13 mouse cellular contexts compared by ENCODE assay signal in the genomic region with DNA sequence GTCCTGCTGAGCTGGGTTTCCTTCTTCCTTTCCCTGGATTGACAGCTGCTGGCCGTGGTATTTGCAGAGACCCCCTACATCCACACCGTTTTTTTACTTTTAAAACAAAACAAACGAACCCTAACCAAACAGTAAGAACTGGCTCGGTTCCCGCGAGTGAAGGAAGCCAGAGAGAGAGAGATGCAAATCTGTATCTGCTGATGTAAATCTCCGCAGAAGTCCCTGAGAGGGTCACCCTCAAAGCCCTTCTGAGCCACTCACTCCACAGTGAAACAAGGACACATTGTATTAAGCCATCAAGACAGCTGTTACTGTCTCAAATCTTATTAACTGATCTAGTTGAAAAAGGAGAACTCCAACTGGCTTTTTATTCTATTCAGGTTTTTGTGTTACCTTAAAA. TPM values are rescaled to one million over a fixed set of nuclear protein-coding genes. Genes with fewer than 3 reads are reported as not detected.
DNase-seq lines count a peak whose midpoint lies in the region; ATAC-seq and TF ChIP-seq lines count a peak whose summit lies in the region.
"Had no signal": no experiment of that assay in that cellular context is flagged by ENCODE, and none has a peak within 500 bp of the region (broad histone marks: within the 10 kb centered on the region; RNA-seq: fewer than 3 reads in every experiment).

No protein-coding gene starts in this region.

- TF ChIP-seq POLR2A in heart, adult 2 months (IDR thresholded peaks at IDR 0.05; ENCODE audit: insufficient read depth, low read depth, low read length), result no peak

- ATAC-seq in intestine, embryonic 14.5 days (replicated peaks; ENCODE audit: low FRiP score, low TSS enrichment, low read depth), result no peak
- no peak for ATAC-seq in intestine, embryonic 16.5 days
- no peak for ATAC-seq in embryonic facial prominence, embryonic 15.5 days (ENCODE audit: insufficient number of reproducible peaks, low FRiP score, low TSS enrichment, low read depth)

- H3K4me3 ChIP-seq in intestine, embryonic 14.5 days (ENCODE audit: low read depth, low read length), result no peak overlapping the region
- no peak overlapping the region for H3K4me3 ChIP-seq in intestine, embryonic 16.5 days (ENCODE audit: low read length)
- H3K4me3 ChIP-seq in embryonic facial prominence, embryonic 15.5 days (replicated peaks), result no peak overlapping the region
- no peak overlapping the region for H3K4me3 ChIP-seq in heart, adult 2 months

- H3K27me3 ChIP-seq in intestine, embryonic 14.5 days (replicated peaks; ENCODE audit: control insufficient read depth, insufficient read depth, low read length), result no peaks in the 10 kb centered on the region
- no peaks in the 10 kb centered on the region for H3K27me3 ChIP-seq in intestine, embryonic 16.5 days (replicated peaks; ENCODE audit: control insufficient read depth, insufficient read depth, low read length)
- no peaks in the 10 kb centered on the region for H3K27me3 ChIP-seq in embryonic facial prominence, embryonic 15.5 days
- no peaks in the 10 kb centered on the region for H3K27me3 ChIP-seq in splenic B cell, adult 2 months (ENCODE audit: control insufficient read depth, insufficient read depth, low read length, poor library complexity, severe bottlenecking)
- H3K27me3 ChIP-seq in heart, adult 2 months (ENCODE audit: control insufficient read depth, insufficient read depth, low read length), result no peaks in the 10 kb centered on the region

- peak overlapping the region; percentile 26; the same call in 1 of the 2 replicates for H3K4me2 ChIP-seq in intestine, embryonic 14.5 days (ENCODE audit: low read length)
- no peak overlapping the region for H3K4me2 ChIP-seq in intestine, embryonic 16.5 days (ENCODE audit: low read depth, low read length)
- peak overlapping the region; percentile 10; the same call in 1 of the 2 replicates for H3K4me2 ChIP-seq in embryonic facial prominence, embryonic 15.5 days (replicated peaks)

- H3K27ac ChIP-seq in intestine, embryonic 14.5 days (ENCODE audit: low read depth), result 0 out of 2 replicates have a peak overlapping the region, but pooled peaks have one; percentile 22
- no peak overlapping the region for H3K27ac ChIP-seq in intestine, embryonic 16.5 days (ENCODE audit: low read length)
- H3K27ac ChIP-seq in embryonic facial prominence, embryonic 15.5 days (replicated peaks), result no peak overlapping the region
- no peak overlapping the region for H3K27ac ChIP-seq in heart, adult 2 months
- H3K27ac ChIP-seq: liver, embryonic 14.5 days had no signal

- H3K4me1 ChIP-seq in intestine, embryonic 14.5 days (replicated peaks; ENCODE audit: control insufficient read depth, insufficient read depth, low read length), result peaks cover 15% of the 10 kb centered on the region
- H3K4me1 ChIP-seq in intestine, embryonic 16.5 days (ENCODE audit: control insufficient read depth, insufficient read depth, low read length), result peaks cover 4% of the 10 kb centered on the region
- H3K4me1 ChIP-seq in embryonic facial prominence, embryonic 15.5 days, result peaks cover 12% of the 10 kb centered on the region
- no peaks in the 10 kb centered on the region for H3K4me1 ChIP-seq in heart, adult 2 months (ENCODE audit: control insufficient read depth, insufficient read depth, low read length)

- DNase-seq in intestine, embryonic 14.5 days (ENCODE audit: low spot score), result no peak
- DNase-seq in retina, postnatal 1 day, result peak; percentile 68
- DNase-seq in retina, embryonic 14.5 days (ENCODE audit: low spot score), result no peak
- peak; percentile 27 for DNase-seq in splenic B cell, adult 2 months (ENCODE audit: low read depth, low spot score)
- DNase-seq in heart, adult 2 months, result no peak
- DNase-seq: adrenal gland, postnatal 25 days; cerebellum, adult 18-20 months; heart, adult 18-20 months; heart, postnatal 36 days; thymus, adult 2 months had no signal

- intact Hi-C loops in heart, adult 2 months (cut with DNase I), result loop anchor here (5.0 kb wide), 1 partner anchor 172 kb away; no protein-coding TSS in a partner anchor

- H3K9ac ChIP-seq in intestine, embryonic 14.5 days (ENCODE audit: low read length), result no peak overlapping the region
- H3K9ac ChIP-seq in intestine, embryonic 16.5 days (ENCODE audit: low read depth, low read length), result no peak overlapping the region
- no peak overlapping the region for H3K9ac ChIP-seq in embryonic facial prominence, embryonic 15.5 days
- no peak overlapping the region for H3K9ac ChIP-seq in heart, adult 2 months (ENCODE audit: low read depth, low read length)
- H3K9ac ChIP-seq: liver, embryonic 14.5 days had no signal

- H3K9me3 ChIP-seq in intestine, embryonic 14.5 days (ENCODE audit: control insufficient read depth, low read length), result 0 out of 2 replicates have a peak, but pooled peaks cover 3% of the 10 kb centered on the region
- H3K9me3 ChIP-seq in intestine, embryonic 16.5 days (ENCODE audit: control insufficient read depth, low read length), result no peaks in the 10 kb centered on the region
- no peaks in the 10 kb centered on the region for H3K9me3 ChIP-seq in embryonic facial prominence, embryonic 15.5 days (replicated peaks)

- H3K79me2 ChIP-seq in heart, adult 2 months (replicated peaks; ENCODE audit: control insufficient read depth, insufficient read depth, low read length), result no peaks in the 10 kb centered on the region

- H3K36me3 ChIP-seq in intestine, embryonic 14.5 days (ENCODE audit: control insufficient read depth, insufficient read depth, low read length), result no peaks in the 10 kb centered on the region
- H3K36me3 ChIP-seq in intestine, embryonic 16.5 days (ENCODE audit: control insufficient read depth, insufficient read depth, low read length), result no peaks in the 10 kb centered on the region
- no peaks in the 10 kb centered on the region for H3K36me3 ChIP-seq in embryonic facial prominence, embryonic 15.5 days
- H3K36me3 ChIP-seq in splenic B cell, adult 2 months (ENCODE audit: control insufficient read depth, insufficient read depth, low read length, poor library complexity, severe bottlenecking), result no peaks in the 10 kb centered on the region
- H3K36me3 ChIP-seq in heart, adult 2 months (ENCODE audit: control insufficient read depth, insufficient read depth, low read length), result no peaks in the 10 kb centered on the region

- TF ChIP-seq EP300 in heart, adult 2 months (IDR thresholded peaks at IDR 0.05; ENCODE audit: insufficient read depth, low read depth, low read length), result no peak

- 14% methylated on average over 7 of the region's 7 CpGs for WGBS in intestine, embryonic 14.5 days
- WGBS in intestine, embryonic 16.5 days, result 17% methylated on average over 7 of the region's 7 CpGs
- 14% methylated on average over 7 of the region's 7 CpGs for WGBS in embryonic facial prominence, embryonic 15.5 days
- WGBS in heart, adult 2 months, result 28% methylated on average over 7 of the region's 7 CpGs

- TF ChIP-seq CTCF in heart, adult 2 months (IDR thresholded peaks at IDR 0.05), result no peak

RNA-seq across cellular contexts. Expression of gene Alox5ap, which starts 39.9 kb away (rescaled TPM):
- 9.3 and 10.4 TPM in 2 replicates for polyA plus RNA-seq in intestine, embryonic 14.5 days (2014; fragmentation: Nextera tagmentation; extraction: Ambion mirVana)
- polyA plus RNA-seq in intestine, embryonic 16.5 days (2015; fragmentation: Nextera tagmentation; extraction: Ambion mirVana), result 11.2 and 11.4 TPM in 2 replicates
- polyA plus RNA-seq in embryonic facial prominence, embryonic 15.5 days (2015; fragmentation: Nextera tagmentation; extraction: Ambion mirVana), result 18.0 and 24.0 TPM in 2 replicates
- total RNA-seq in heart, adult 2 months (2021), result 10 to 100 TPM; 19.9 to 21.1 TPM
- polyA plus RNA-seq in heart, adult 2 months (2012; rRNA removed), result 25.5 and 26.5 TPM in 2 replicates

RNA-seq across cellular contexts. Expression of gene Hmgb1, which starts 40.4 kb away (rescaled TPM):
- 1,358 and 1,458 TPM in 2 replicates for polyA plus RNA-seq in intestine, embryonic 14.5 days (2014; fragmentation: Nextera tagmentation; extraction: Ambion mirVana)
- polyA plus RNA-seq in intestine, embryonic 16.5 days (2015; fragmentation: Nextera tagmentation; extraction: Ambion mirVana), result 780 and 921 TPM in 2 replicates
- 1,034 and 1,068 TPM in 2 replicates for polyA plus RNA-seq in embryonic facial prominence, embryonic 15.5 days (2015; fragmentation: Nextera tagmentation; extraction: Ambion mirVana)
- total RNA-seq in heart, adult 2 months (2021), result 100 to 1,000 TPM in 1 of 2 experiments, 10 to 100 TPM in 1; 88.9 to 103 TPM
- 23.7 and 42.4 TPM in 2 replicates for polyA plus RNA-seq in heart, adult 2 months (2012; rRNA removed)

RNA-seq across cellular contexts. Expression of gene Uspl1, which starts 40.5 kb away (rescaled TPM):
- 43.9 and 54.4 TPM in 2 replicates for polyA plus RNA-seq in intestine, embryonic 14.5 days (2014; fragmentation: Nextera tagmentation; extraction: Ambion mirVana)
- polyA plus RNA-seq in intestine, embryonic 16.5 days (2015; fragmentation: Nextera tagmentation; extraction: Ambion mirVana), result 31.1 and 31.3 TPM in 2 replicates
- polyA plus RNA-seq in embryonic facial prominence, embryonic 15.5 days (2015; fragmentation: Nextera tagmentation; extraction: Ambion mirVana), result 36.0 and 36.2 TPM in 2 replicates
- total RNA-seq in heart, adult 2 months (2021), result 10 to 100 TPM; 17.5 to 21.0 TPM
- polyA plus RNA-seq in heart, adult 2 months (2012; rRNA removed), result 7.4 and 13.4 TPM in 2 replicates

Comparison
In these comparisons a context has a peak if more than half of its experiments do, and no peak if none do; other contexts are left out.
1. DNase-seq: peak in retina, postnatal 1 day (single experiment) and splenic B cell, adult 2 months (single experiment); none in intestine, embryonic 14.5 days (single experiment), retina, embryonic 14.5 days (single experiment) and heart, adult 2 months (0 of 2).
2. RNA of gene Hmgb1, which starts 40.4 kb away (polyA plus RNA-seq): 1,358 to 1,458 TPM in intestine, embryonic 14.5 days, 1,034 to 1,068 TPM in embryonic facial prominence, embryonic 15.5 days and 780 to 921 TPM in intestine, embryonic 16.5 days; 23.7 to 42.4 TPM in heart, adult 2 months; every median in the first group is over 10 times any median in the second.